10 mouse cellular contexts compared by ENCODE assay signal in genomic region chr9:96963443-96964215, GRCm38 (mm10). TPM values are rescaled to one million over a fixed set of nuclear protein-coding genes. Genes with fewer than 3 reads are reported as not detected.
DNase-seq lines count a peak whose midpoint lies in the region; ATAC-seq and TF ChIP-seq lines count a peak whose summit lies in the region.
"Had no signal": no experiment of that assay in that cellular context is flagged by ENCODE, and none has a peak within 500 bp of the region (broad histone marks: within the 10 kb centered on the region; RNA-seq: fewer than 3 reads in every experiment).

No protein-coding gene starts in this region.

- ATAC-seq in forebrain, embryonic 12.5 days (ENCODE audit: low FRiP score), result no peak
- no peak for ATAC-seq in forebrain, embryonic 13.5 days
- no peak for ATAC-seq in lung, embryonic 15.5 days (ENCODE audit: borderline replicate concordance, extremely low read depth, low FRiP score, low TSS enrichment)
- no peak for ATAC-seq in limb, embryonic 14.5 days (ENCODE audit: low FRiP score, low read depth)
- ATAC-seq: CD4-positive, CD25-positive, alpha-beta regulatory T cell, adult 4 months had no signal

- peaks cover 18% of the 10 kb centered on the region for H3K36me3 ChIP-seq in forebrain, embryonic 12.5 days (replicated peaks)
- H3K36me3 ChIP-seq in forebrain, embryonic 13.5 days (ENCODE audit: poor library complexity, severe bottlenecking), result peaks cover 4% of the 10 kb centered on the region
- H3K36me3 ChIP-seq in lung, embryonic 15.5 days, result no peaks in the 10 kb centered on the region
- no peaks in the 10 kb centered on the region for H3K36me3 ChIP-seq in limb, embryonic 14.5 days (ENCODE audit: control insufficient read depth, insufficient read depth, low read length)

- peak overlapping the region; percentile 36; the same call in 1 of the 2 replicates for H3K9ac ChIP-seq in forebrain, embryonic 12.5 days
- no peak overlapping the region for H3K9ac ChIP-seq in forebrain, embryonic 13.5 days
- H3K9ac ChIP-seq in lung, embryonic 15.5 days, result no peak overlapping the region
- no peak overlapping the region for H3K9ac ChIP-seq in limb, embryonic 14.5 days (ENCODE audit: low read depth, low read length, severe bottlenecking)
- H3K9ac ChIP-seq: neural tube, embryonic 12.5 days had no signal

- no peak overlapping the region for H3K4me2 ChIP-seq in forebrain, embryonic 12.5 days
- no peak overlapping the region for H3K4me2 ChIP-seq in forebrain, embryonic 13.5 days
- H3K4me2 ChIP-seq in lung, embryonic 15.5 days, result no peak overlapping the region
- H3K4me2 ChIP-seq in limb, embryonic 14.5 days (replicated peaks; ENCODE audit: low read depth, low read length, severe bottlenecking), result no peak overlapping the region; the same call in 1 of the 2 replicates
- H3K4me2 ChIP-seq: neural tube, embryonic 12.5 days had no signal

- peaks cover 45% of the 10 kb centered on the region for H3K4me1 ChIP-seq in forebrain, embryonic 12.5 days
- peaks cover 38% of the 10 kb centered on the region for H3K4me1 ChIP-seq in forebrain, embryonic 13.5 days
- H3K4me1 ChIP-seq in lung, embryonic 15.5 days, result peaks cover 33% of the 10 kb centered on the region
- peaks cover 32% of the 10 kb centered on the region for H3K4me1 ChIP-seq in limb, embryonic 14.5 days (ENCODE audit: control insufficient read depth, insufficient read depth, low read length)

- H3K27ac ChIP-seq in forebrain, embryonic 12.5 days, result peak overlapping the region; percentile 53
- H3K27ac ChIP-seq in forebrain, embryonic 13.5 days, result no peak overlapping the region
- 0 out of 2 replicates have a peak overlapping the region, but pooled peaks have one; percentile 6 for H3K27ac ChIP-seq in lung, embryonic 15.5 days
- peak overlapping the region; percentile 81 for H3K27ac ChIP-seq in limb, embryonic 14.5 days (replicated peaks; ENCODE audit: low read depth, low read length)
- H3K27ac ChIP-seq: neural tube, embryonic 12.5 days had no signal

- WGBS in forebrain, embryonic 12.5 days, result 64% methylated on average over 13 of the region's 13 CpGs
- 60% methylated on average over 13 of the region's 13 CpGs for WGBS in forebrain, embryonic 13.5 days
- 42% methylated on average over 13 of the region's 13 CpGs for WGBS in lung, embryonic 15.5 days
- WGBS in limb, embryonic 14.5 days, result 61% methylated on average over 13 of the region's 13 CpGs

- no peaks in the 10 kb centered on the region for H3K27me3 ChIP-seq in forebrain, embryonic 12.5 days
- H3K27me3 ChIP-seq in forebrain, embryonic 13.5 days, result no peaks in the 10 kb centered on the region
- no peaks in the 10 kb centered on the region for H3K27me3 ChIP-seq in lung, embryonic 15.5 days
- no peaks in the 10 kb centered on the region for H3K27me3 ChIP-seq in limb, embryonic 14.5 days (ENCODE audit: control insufficient read depth, insufficient read depth, low read length)
- H3K27me3 ChIP-seq: neural tube, embryonic 12.5 days had no signal

- H3K9me3 ChIP-seq in forebrain, embryonic 12.5 days, result peaks cover 4% of the 10 kb centered on the region; the same call in 1 of the 2 replicates
- 0 out of 2 replicates have a peak, but pooled peaks cover 5% of the 10 kb centered on the region for H3K9me3 ChIP-seq in forebrain, embryonic 13.5 days (replicated peaks)
- no peaks in the 10 kb centered on the region for H3K9me3 ChIP-seq in lung, embryonic 15.5 days
- no peaks in the 10 kb centered on the region for H3K9me3 ChIP-seq in limb, embryonic 14.5 days (ENCODE audit: control insufficient read depth, low read length)
- H3K9me3 ChIP-seq: neural tube, embryonic 12.5 days had no signal

- no peak for TF ChIP-seq POLR2A in limb, embryonic 14.5 days (IDR thresholded peaks at IDR 0.05; ENCODE audit: borderline replicate concordance, extremely low read depth, insufficient read depth, insufficient read length)

- H3K4me3 ChIP-seq in forebrain, embryonic 12.5 days (replicated peaks), result no peak overlapping the region
- H3K4me3 ChIP-seq in forebrain, embryonic 13.5 days, result no peak overlapping the region
- no peak overlapping the region for H3K4me3 ChIP-seq in lung, embryonic 15.5 days
- H3K4me3 ChIP-seq in limb, embryonic 14.5 days (replicated peaks; ENCODE audit: low read length), result no peak overlapping the region
- H3K4me3 ChIP-seq: neural tube, embryonic 12.5 days had no signal

- DNase-seq in lung, adult 18-20 months, result no peak
- DNase-seq in kidney, adult 18-20 months, result peak; percentile 60
- no peak for DNase-seq in limb, embryonic 14.5 days (ENCODE audit: low spot score)
- no peak for DNase-seq in urinary bladder, postnatal 25 days (ENCODE audit: low spot score)
- DNase-seq in thymus, postnatal 25 days, result no peak

RNA-seq across cellular contexts. Expression of gene Spsb4, which starts 55.0 kb away (rescaled TPM):
- polyA plus RNA-seq in forebrain, embryonic 12.5 days (2016; fragmentation: Nextera tagmentation; extraction: Ambion mirVana), result 81.1 and 81.2 TPM in 2 replicates
- polyA plus RNA-seq in forebrain, embryonic 13.5 days (2015; fragmentation: Nextera tagmentation; extraction: Ambion mirVana), result 47.0 and 55.1 TPM in 2 replicates
- polyA plus RNA-seq in lung, embryonic 15.5 days (2015; fragmentation: Nextera tagmentation; extraction: Ambion mirVana), result 14.1 and 14.5 TPM in 2 replicates
- polyA plus RNA-seq in limb, embryonic 14.5 days (2012; rRNA removed), result 19.9 and 26.6 TPM in 2 replicates
- 28.4 and 29.2 TPM in 2 replicates for polyA plus RNA-seq in limb, embryonic 14.5 days (2014; fragmentation: Nextera tagmentation; extraction: Ambion mirVana)
- polyA plus RNA-seq: CD4-positive, CD25-positive, alpha-beta regulatory T cell, adult 4 months had no signal
